ENCODE assay signal across 12 mouse cellular contexts in the genomic region with DNA sequence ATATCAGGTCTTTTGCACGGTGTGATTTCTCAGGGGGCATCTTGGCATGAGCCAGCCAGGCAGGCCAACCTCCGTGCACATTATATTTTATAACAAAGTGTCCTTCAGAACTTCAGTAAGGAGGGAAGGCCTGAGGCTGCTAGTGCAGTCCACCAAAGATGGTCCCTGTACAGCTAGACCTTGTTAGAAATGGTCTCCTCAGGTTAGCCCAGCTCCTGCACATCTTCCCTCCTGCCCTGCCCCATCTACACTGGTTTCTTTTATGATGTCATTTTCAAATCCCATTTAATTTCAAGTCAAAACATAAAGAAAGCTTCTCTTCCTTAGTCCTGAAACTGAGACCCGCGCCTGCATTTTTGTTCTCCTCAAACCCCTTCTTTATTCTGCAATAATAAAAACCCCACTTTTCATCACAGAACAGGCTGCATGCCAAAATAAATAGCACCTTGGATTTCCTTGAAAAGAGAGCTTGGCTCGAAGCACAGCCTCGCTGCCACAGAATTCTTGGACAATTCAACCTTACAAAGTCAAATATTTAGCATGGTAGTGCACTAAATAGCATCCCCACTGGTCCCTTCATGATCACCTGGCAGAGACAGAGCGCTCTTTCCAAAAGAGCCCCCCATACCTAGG. TPM values are rescaled to one million over a fixed set of nuclear protein-coding genes. Genes with fewer than 3 reads are reported as not detected.
A peak's percentile ranks its signal among the peaks of the same experiment; 100 is the strongest.
DNase-seq lines count a peak whose midpoint lies in the region; ATAC-seq and TF ChIP-seq lines count a peak whose summit lies in the region.
"Had no signal": no experiment of that assay in that cellular context is flagged by ENCODE, and none has a peak within 500 bp of the region (broad histone marks: within the 10 kb centered on the region; RNA-seq: fewer than 3 reads in every experiment).

No protein-coding gene starts in this region.

- 59% methylated on average over 7 of the region's 7 CpGs for WGBS in liver, adult 2 months
- 43% methylated on average over 7 of the region's 7 CpGs for WGBS in forebrain, embryonic 14.5 days
- WGBS in limb, embryonic 15.5 days: 36% methylated on average over 7 of the region's 7 CpGs
- WGBS in stomach, embryonic 15.5 days: 42% methylated on average over 7 of the region's 7 CpGs

- H3K36me3 ChIP-seq in liver, adult 2 months (ENCODE audit: control insufficient read depth, insufficient read depth, low read length): no peaks in the 10 kb centered on the region
- no peaks in the 10 kb centered on the region for H3K36me3 ChIP-seq in forebrain, embryonic 14.5 days (ENCODE audit: control insufficient read depth, insufficient read depth, low read length)
- H3K36me3 ChIP-seq in limb, embryonic 15.5 days: no peaks in the 10 kb centered on the region
- no peaks in the 10 kb centered on the region for H3K36me3 ChIP-seq in stomach, embryonic 15.5 days

- H3K4me2 ChIP-seq in forebrain, embryonic 14.5 days (ENCODE audit: low read length): peak overlapping the region; percentile 50
- peak overlapping the region; percentile 31 for H3K4me2 ChIP-seq in limb, embryonic 15.5 days
- H3K4me2 ChIP-seq in stomach, embryonic 15.5 days: peak overlapping the region; percentile 51

- no peak overlapping the region for H3K27ac ChIP-seq in liver, adult 2 months (replicated peaks; ENCODE audit: insufficient read depth, low read depth, low read length)
- H3K27ac ChIP-seq in forebrain, embryonic 14.5 days (ENCODE audit: low read depth, low read length): no peak overlapping the region
- H3K27ac ChIP-seq in limb, embryonic 15.5 days: peak overlapping the region; percentile 63
- H3K27ac ChIP-seq in stomach, embryonic 15.5 days: peak overlapping the region; percentile 60

- H3K9me3 ChIP-seq in forebrain, embryonic 14.5 days (replicated peaks; ENCODE audit: control insufficient read depth, low read length): no peaks in the 10 kb centered on the region
- no peaks in the 10 kb centered on the region for H3K9me3 ChIP-seq in limb, embryonic 15.5 days
- no peaks in the 10 kb centered on the region for H3K9me3 ChIP-seq in stomach, embryonic 15.5 days

- no peak overlapping the region for H3K4me3 ChIP-seq in liver, adult 2 months (ENCODE audit: insufficient read depth, low read depth, low read length)
- peak overlapping the region; percentile 22 for H3K4me3 ChIP-seq in forebrain, embryonic 14.5 days (ENCODE audit: low read depth, low read length)
- peak overlapping the region; percentile 16 for H3K4me3 ChIP-seq in limb, embryonic 15.5 days
- peak overlapping the region; percentile 19 for H3K4me3 ChIP-seq in stomach, embryonic 15.5 days (replicated peaks)

- H3K27me3 ChIP-seq in liver, adult 2 months (ENCODE audit: control insufficient read depth, insufficient read depth, low read length): 0 out of 2 replicates have a peak, but pooled peaks cover 3% of the 10 kb centered on the region
- no peaks in the 10 kb centered on the region for H3K27me3 ChIP-seq in forebrain, embryonic 14.5 days (replicated peaks; ENCODE audit: control insufficient read depth, insufficient read depth, low read length)
- no peaks in the 10 kb centered on the region for H3K27me3 ChIP-seq in limb, embryonic 15.5 days
- H3K27me3 ChIP-seq in stomach, embryonic 15.5 days (replicated peaks): no peaks in the 10 kb centered on the region

- H3K79me2 ChIP-seq in liver, adult 2 months (ENCODE audit: control insufficient read depth, insufficient read depth, low read length): no peaks in the 10 kb centered on the region

- no peak for ATAC-seq in forebrain, embryonic 14.5 days
- ATAC-seq in limb, embryonic 15.5 days (ENCODE audit: insufficient number of reproducible peaks, low FRiP score, low TSS enrichment, low read depth): no peak
- no peak for ATAC-seq in stomach, embryonic 15.5 days (ENCODE audit: insufficient read depth, low FRiP score, low read depth)

- H3K4me1 ChIP-seq in liver, adult 2 months (ENCODE audit: control insufficient read depth, insufficient read depth, low read length): 0 out of 2 replicates have a peak, but pooled peaks cover 4% of the 10 kb centered on the region
- peaks cover 9% of the 10 kb centered on the region for H3K4me1 ChIP-seq in forebrain, embryonic 14.5 days (ENCODE audit: control insufficient read depth, insufficient read depth, low read length)
- peaks cover 25% of the 10 kb centered on the region for H3K4me1 ChIP-seq in limb, embryonic 15.5 days
- peaks cover 10% of the 10 kb centered on the region for H3K4me1 ChIP-seq in stomach, embryonic 15.5 days

- peak; percentile 17 for DNase-seq in liver, adult 2 months (ENCODE audit: extremely low read depth, low read depth, low spot score)
- no peak for DNase-seq in liver
- DNase-seq in forebrain, embryonic 14.5 days (ENCODE audit: low spot score): peak; percentile 21
- no peak for DNase-seq in left cerebral cortex, postnatal 4 days
- no peak for DNase-seq in urinary bladder, postnatal 10 days (ENCODE audit: low spot score)
- DNase-seq: thymus, postnatal 36 days had no signal

- TF ChIP-seq CTCF in liver, adult 2 months (IDR thresholded peaks at IDR 0.05; ENCODE audit: low read depth, low read length): no peak

- intact Hi-C loops in left cerebral cortex, postnatal 4 days (cut with DNase I): no loop called here

- no peak for TF ChIP-seq POLR2A in liver, adult 2 months (IDR thresholded peaks at IDR 0.05; ENCODE audit: extremely low read depth, insufficient read depth, low read length)

- no peak overlapping the region for H3K9ac ChIP-seq in liver, adult 2 months (ENCODE audit: low read depth, low read length)
- H3K9ac ChIP-seq in forebrain, embryonic 14.5 days (ENCODE audit: low read length): peak overlapping the region; percentile 33; the same call in 1 of the 2 replicates
- H3K9ac ChIP-seq in limb, embryonic 15.5 days: no peak overlapping the region
- H3K9ac ChIP-seq in stomach, embryonic 15.5 days: no peak overlapping the region

RNA-seq across cellular contexts. Expression of gene Kank4, which starts 28.1 kb away (rescaled TPM):
- total RNA-seq in liver, adult 2 months (2014; rRNA removed): 0.07 TPM in 1 of 2 replicates, not detected in the other
- 0.01 and 0.16 TPM in 2 replicates for polyA plus RNA-seq in liver, adult 2 months (2012; rRNA removed)
- 0.30 and 0.36 TPM in 2 replicates for polyA plus RNA-seq in forebrain, embryonic 14.5 days (2014; fragmentation: Nextera tagmentation; extraction: Ambion mirVana)
- polyA plus RNA-seq in limb, embryonic 15.5 days (2015; fragmentation: Nextera tagmentation; extraction: Ambion mirVana): 1.4 and 1.9 TPM in 2 replicates
- 1.7 and 1.8 TPM in 2 replicates for polyA plus RNA-seq in stomach, embryonic 15.5 days (2015; fragmentation: Nextera tagmentation; extraction: Ambion mirVana)
- 1 to 10 TPM; 2.0 to 2.3 TPM for total RNA-seq in left cerebral cortex, postnatal 4 days (2021)
- total RNA-seq: MEL; neutrophil, adult 5-6 weeks had no signal

RNA-seq across cellular contexts. Expression of gene I0C0044D17Rik, which starts 34.4 kb away (rescaled TPM):
- not detected in 2 replicates for total RNA-seq in liver, adult 2 months (2014; rRNA removed)
- polyA plus RNA-seq in liver, adult 2 months (2012; rRNA removed): not detected in 2 replicates
- polyA plus RNA-seq in forebrain, embryonic 14.5 days (2014; fragmentation: Nextera tagmentation; extraction: Ambion mirVana): not detected in 2 replicates
- not detected in 2 replicates for polyA plus RNA-seq in limb, embryonic 15.5 days (2015; fragmentation: Nextera tagmentation; extraction: Ambion mirVana)
- polyA plus RNA-seq in stomach, embryonic 15.5 days (2015; fragmentation: Nextera tagmentation; extraction: Ambion mirVana): not detected in 2 replicates
- not detected for total RNA-seq in left cerebral cortex, postnatal 4 days (2021)
- total RNA-seq: layer of hippocampus, postnatal 14 days; MEL; neutrophil, adult 5-6 weeks had no signal
- polyA plus RNA-seq: frontal cortex, adult 2 months had no signal

Comparison
In these comparisons a context has a peak if more than half of its experiments do, and no peak if none do; other contexts are left out.
1. DNase-seq: peak in liver, adult 2 months (single experiment) and forebrain, embryonic 14.5 days (single experiment); none in liver (single experiment), left cerebral cortex, postnatal 4 days (single experiment) and urinary bladder, postnatal 10 days (single experiment).
2. H3K27ac ChIP-seq: peak in limb, embryonic 15.5 days (single experiment) and stomach, embryonic 15.5 days (single experiment); none in liver, adult 2 months (single experiment) and forebrain, embryonic 14.5 days (single experiment).
3. Peak in every context shown above with its lines, with median percentiles within 50 percentile points of each other: H3K4me2 ChIP-seq.